In genomic region chr3:97931310-97931885, GRCm38 (mm10) we compare ENCODE assay signal across 9 mouse cellular contexts. TPM values are rescaled to one million over a fixed set of nuclear protein-coding genes. Genes with fewer than 3 reads are reported as not detected.
DNase-seq lines count a peak whose midpoint lies in the region; ATAC-seq and TF ChIP-seq lines count a peak whose summit lies in the region.
"Had no signal": no experiment of that assay in that cellular context is flagged by ENCODE, and none has a peak within 500 bp of the region (broad histone marks: within the 10 kb centered on the region; RNA-seq: fewer than 3 reads in every experiment).

No protein-coding gene starts in this region.

- no peak for ATAC-seq in intestine, postnatal 0 days
- ATAC-seq in intestine, embryonic 15.5 days = no peak
- no peak for ATAC-seq in liver, embryonic 13.5 days (ENCODE audit: low read depth)

- 65% methylated on average over 7 of the region's 7 CpGs for WGBS in intestine, postnatal 0 days
- 55% methylated on average over 7 of the region's 7 CpGs for WGBS in intestine, embryonic 15.5 days
- WGBS in liver, embryonic 13.5 days (ENCODE audit: insufficient replicate concordance) = 39% methylated on average over 7 of the region's 7 CpGs

- H3K4me1 ChIP-seq in intestine, postnatal 0 days (replicated peaks; ENCODE audit: control insufficient read depth, insufficient read depth, low read length) = no peaks in the 10 kb centered on the region
- H3K4me1 ChIP-seq in intestine, embryonic 15.5 days (replicated peaks) = peaks cover 17% of the 10 kb centered on the region
- H3K4me1 ChIP-seq in brown adipose tissue, adult 24 weeks (ENCODE audit: control insufficient read depth, insufficient read depth, insufficient read length, low read length) = no peaks in the 10 kb centered on the region; the same call in 1 of the 2 replicates
- H3K4me1 ChIP-seq in liver, embryonic 13.5 days (replicated peaks) = peaks cover 73% of the 10 kb centered on the region

- no peak overlapping the region for H3K9ac ChIP-seq in intestine, postnatal 0 days (ENCODE audit: low read depth, low read length)
- H3K9ac ChIP-seq in intestine, embryonic 15.5 days = no peak overlapping the region
- no peak overlapping the region for H3K9ac ChIP-seq in liver, embryonic 13.5 days
- H3K9ac ChIP-seq: embryonic facial prominence, embryonic 12.5 days had no signal

- H3K36me3 ChIP-seq in intestine, postnatal 0 days (ENCODE audit: control insufficient read depth, insufficient read depth) = no peaks in the 10 kb centered on the region
- H3K36me3 ChIP-seq in intestine, embryonic 15.5 days = no peaks in the 10 kb centered on the region
- H3K36me3 ChIP-seq in liver, embryonic 13.5 days = no peaks in the 10 kb centered on the region
- H3K36me3 ChIP-seq: embryonic facial prominence, embryonic 12.5 days had no signal

- 0 out of 2 replicates have a peak overlapping the region, but pooled peaks have one; percentile 18 for H3K4me2 ChIP-seq in intestine, postnatal 0 days (replicated peaks; ENCODE audit: low read depth)
- no peak overlapping the region for H3K4me2 ChIP-seq in intestine, embryonic 15.5 days (replicated peaks)
- peak overlapping the region; percentile 55 for H3K4me2 ChIP-seq in liver, embryonic 13.5 days

- no peak for TF ChIP-seq CTCF in intestine, postnatal 0 days (IDR thresholded peaks at IDR 0.05; ENCODE audit: low read depth)

- no peaks in the 10 kb centered on the region for H3K9me3 ChIP-seq in intestine, postnatal 0 days (ENCODE audit: control insufficient read depth)
- H3K9me3 ChIP-seq in intestine, embryonic 15.5 days = no peaks in the 10 kb centered on the region
- H3K9me3 ChIP-seq in liver, embryonic 13.5 days (replicated peaks) = no peaks in the 10 kb centered on the region
- H3K9me3 ChIP-seq: embryonic facial prominence, embryonic 12.5 days had no signal

- no peak overlapping the region for H3K27ac ChIP-seq in intestine, postnatal 0 days (ENCODE audit: low read depth, low read length)
- H3K27ac ChIP-seq in intestine, embryonic 15.5 days = no peak overlapping the region
- H3K27ac ChIP-seq in brown adipose tissue, adult 24 weeks (replicated peaks; ENCODE audit: low read depth, low read length) = peak overlapping the region; percentile 49; the same call in 1 of the 2 replicates
- H3K27ac ChIP-seq in liver, embryonic 13.5 days = no peak overlapping the region

- H3K27me3 ChIP-seq in intestine, postnatal 0 days (replicated peaks; ENCODE audit: control insufficient read depth, insufficient read depth, low read length) = no peaks in the 10 kb centered on the region
- H3K27me3 ChIP-seq in intestine, embryonic 15.5 days (replicated peaks) = no peaks in the 10 kb centered on the region
- no peaks in the 10 kb centered on the region for H3K27me3 ChIP-seq in liver, embryonic 13.5 days
- H3K27me3 ChIP-seq: embryonic facial prominence, embryonic 12.5 days had no signal

- no peak overlapping the region for H3K4me3 ChIP-seq in intestine, postnatal 0 days (ENCODE audit: low read depth, low read length)
- no peak overlapping the region for H3K4me3 ChIP-seq in intestine, embryonic 15.5 days (replicated peaks)
- H3K4me3 ChIP-seq in brown adipose tissue, adult 24 weeks (ENCODE audit: insufficient read depth, low read depth, low read length) = no peak overlapping the region; the same call in 1 of the 2 replicates
- H3K4me3 ChIP-seq in liver, embryonic 13.5 days (replicated peaks) = no peak overlapping the region
- H3K4me3 ChIP-seq: embryonic facial prominence, embryonic 12.5 days had no signal

- peak; percentile 84 for DNase-seq in 416B (ENCODE audit: low read depth)
- no peak for DNase-seq in liver, embryonic 13.5 days
- no peak for DNase-seq in adrenal gland, postnatal 36 days
- DNase-seq in embryo, embryonic 11 days = no peak
- DNase-seq in gastrocnemius, adult 18-20 months (ENCODE audit: low spot score) = no peak

RNA-seq across cellular contexts. Expression of gene Sec22b, which starts 30.4 kb away (rescaled TPM):
- 226 and 228 TPM in 2 replicates for polyA plus RNA-seq in intestine, postnatal 0 days (2015; fragmentation: Nextera tagmentation; extraction: Ambion mirVana)
- polyA plus RNA-seq in intestine, embryonic 15.5 days (2015; fragmentation: Nextera tagmentation; extraction: Ambion mirVana) = 132 and 142 TPM in 2 replicates
- 53.2 and 65.3 TPM in 2 replicates for polyA plus RNA-seq in brown adipose tissue, adult 24 weeks (2012; ENCODE audit: insufficient read depth, insufficient read length, missing spikeins)
- 60.8 and 67.3 TPM in 2 replicates for polyA plus RNA-seq in liver, embryonic 13.5 days (2015; fragmentation: Nextera tagmentation; extraction: Ambion mirVana)
- 100 to 1,000 TPM; 111 to 140 TPM for total RNA-seq in adrenal gland, postnatal 36 days (2021)
- total RNA-seq in gastrocnemius, adult 18-20 months (2021) = 10 to 100 TPM; 25.7 to 28.8 TPM

RNA-seq across cellular contexts. Expression of gene Pde4dip, which starts 42.9 kb away (rescaled TPM):
- 10.0 and 12.4 TPM in 2 replicates for polyA plus RNA-seq in intestine, postnatal 0 days (2015; fragmentation: Nextera tagmentation; extraction: Ambion mirVana)
- 23.7 and 23.8 TPM in 2 replicates for polyA plus RNA-seq in intestine, embryonic 15.5 days (2015; fragmentation: Nextera tagmentation; extraction: Ambion mirVana)
- 54.7 and 64.1 TPM in 2 replicates for polyA plus RNA-seq in brown adipose tissue, adult 24 weeks (2012; ENCODE audit: insufficient read depth, insufficient read length, missing spikeins)
- polyA plus RNA-seq in liver, embryonic 13.5 days (2015; fragmentation: Nextera tagmentation; extraction: Ambion mirVana) = 5.8 and 7.5 TPM in 2 replicates
- 10 to 100 TPM; 25.3 to 28.1 TPM for total RNA-seq in adrenal gland, postnatal 36 days (2021)
- 1,000 to 10,000 TPM; 2,910 to 3,459 TPM for total RNA-seq in gastrocnemius, adult 18-20 months (2021)
